Mouse (Mus musculus): Measurements from ENCODE around the gene Scamp1.
A peak's percentile ranks its signal among the peaks of the same experiment; 100 is the strongest.

Gene Scamp1

GRCm38 (mm10) chr13:94177148-94177547 lies 108.5 kb downstream of the Scamp1 start:
- no peak for DNase-seq (ENCODE audit: low spot score in 2 of 2)

- DNase-seq (ENCODE audit: low spot score in 2 of 2), result no peak
These were observed 110.1 kb downstream of the Scamp1 start for GRCm38 (mm10) chr13:94175379-94176050.

GRCm38 (mm10) chr13:94174577-94175279 lies 110.9 kb downstream of the Scamp1 start:
- no peak for DNase-seq (ENCODE audit: low spot score in 2 of 2)

GRCm38 (mm10) chr13:94173633-94174576 lies 111.8 kb downstream of the Scamp1 start:
- DNase-seq (ENCODE audit: low spot score in 2 of 2), result peak; percentile 18 to 64

GRCm38 (mm10) chr13:94172533-94173310 lies 112.9 kb downstream of the Scamp1 start:
- no peak for DNase-seq (ENCODE audit: low spot score in 2 of 2)

GRCm38 (mm10) chr13:94171612-94172011 lies 114.0 kb downstream of the Scamp1 start:
- DNase-seq (ENCODE audit: low spot score in 2 of 2), result no peak

GRCm38 (mm10) chr13:94169325-94169916 lies 116.2 kb downstream of the Scamp1 start:
- DNase-seq (ENCODE audit: low spot score in 2 of 2), result no peak

- DNase-seq (ENCODE audit: low spot score in 2 of 2), result no peak
These were observed 117.3 kb downstream of the Scamp1 start for GRCm38 (mm10) chr13:94168319-94168718.

GRCm38 (mm10) chr13:94164501-94164900 lies 121.2 kb downstream of the Scamp1 start:
- no peak for DNase-seq (ENCODE audit: low spot score in 2 of 2)

GRCm38 (mm10) chr13:94159478-94160220 lies 126.0 kb downstream of the Scamp1 start:
- DNase-seq (ENCODE audit: low spot score in 2 of 2), result no peak

- no peak for DNase-seq (ENCODE audit: low spot score in 2 of 2)
These were observed 126.7 kb downstream of the Scamp1 start for GRCm38 (mm10) chr13:94158864-94159477.

GRCm38 (mm10) chr13:94155657-94156429 lies 129.8 kb downstream of the Scamp1 start:
- DNase-seq (ENCODE audit: low spot score in 2 of 2), result peak in 1 of 2 experiments; percentile 42

- no peak for DNase-seq (ENCODE audit: low spot score in 2 of 2)
These were observed 131.0 kb downstream of the Scamp1 start for GRCm38 (mm10) chr13:94154512-94155296.

GRCm38 (mm10) chr13:94153658-94154057 lies 132.0 kb downstream of the Scamp1 start:
- DNase-seq (ENCODE audit: low spot score in 2 of 2), result no peak

- no peak for DNase-seq (ENCODE audit: low spot score in 2 of 2)
These were observed 132.8 kb downstream of the Scamp1 start for GRCm38 (mm10) chr13:94152836-94153235.
